Mouse (Mus musculus) heart, adult 2 months (tissue): ENCODE data around the gene Zkscan16. TPM values are rescaled to one million over a fixed set of nuclear protein-coding genes. Genes with fewer than 3 reads are reported as not detected.

Experiments used
- DNase-seq, 2 experiments: peaks; one replicate each; pipeline ENCODE4 v3.0.0; 2021
- H3K27ac ChIP-seq: fragments of 200-600 bp; 2 replicates; pipeline ENCODE4 v1.8.1; 2022
- H3K27me3 ChIP-seq: fragments of 200-500 bp; 2 replicates; pipeline ENCODE4 v1.6.1; 2012; ENCODE audit warnings: mild to moderate bottlenecking, low read length, inconsistent platforms, mixed read lengths; ENCODE audit not compliant: control insufficient read depth, insufficient read depth
- H3K36me3 ChIP-seq: fragments of 200-500 bp; 2 replicates; pipeline ENCODE4 v1.6.1; 2012; ENCODE audit warnings: low read length, inconsistent platforms; ENCODE audit not compliant: control insufficient read depth, insufficient read depth
- H3K4me1 ChIP-seq: fragments of 200-500 bp; 2 replicates; pipeline ENCODE4 v1.6.1; 2011; ENCODE audit warnings: low read length; ENCODE audit not compliant: control insufficient read depth, insufficient read depth
- H3K4me3 ChIP-seq: fragments of 200-600 bp; 2 replicates; pipeline ENCODE4 v1.8.1; 2022
- H3K79me2 ChIP-seq: fragments of 200-500 bp; replicated peaks from 2 replicates; pipeline ENCODE4 v1.6.1; 2012; ENCODE audit warnings: mild to moderate bottlenecking, inconsistent platforms, low read length, moderate library complexity, mixed read lengths; ENCODE audit not compliant: control insufficient read depth, insufficient read depth
- H3K9ac ChIP-seq: fragments of 200-500 bp; 2 replicates; pipeline ENCODE4 v1.6.1; 2012; ENCODE audit warnings: low read depth, mild to moderate bottlenecking, control low read depth, inconsistent platforms, low read length, mixed read lengths
- CTCF ChIP-seq: fragments of 200-600 bp; IDR thresholded peaks from 2 replicates; pipeline ENCODE4 v1.8.1; 2022; ENCODE audit warnings: antibody characterized with exemption, mild to moderate bottlenecking, moderate library complexity
- EP300 ChIP-seq: fragments of 200-500 bp; IDR thresholded peaks from 2 replicates; pipeline ENCODE4 v1.6.1; 2011; ENCODE audit warnings: low read depth, low read length, control low read depth; ENCODE audit not compliant: insufficient read depth
- POLR2A ChIP-seq: fragments of 200-500 bp; IDR thresholded peaks from 2 replicates; pipeline ENCODE4 v1.6.1; 2011; ENCODE audit warnings: mild to moderate bottlenecking, low read depth, low read length, control low read depth; ENCODE audit not compliant: insufficient read depth
- WGBS: fragments of 180-500 bp; shearing (Covaris S2); methylation state at CpG from one replicate; pipeline ENCODE4 v1.1.7; 2018; 5-methylcytosine and 5-hydroxymethylcytosine counted together
- intact Hi-C: fragments of 180-260 bp; cut with DNase I; formaldehyde crosslinking; loops from one replicate; pipeline ENCODE4 v1.15.1; 2025
- polyA plus RNA-seq: library from polyadenylated mRNA; depleted of rRNA; stranded (reverse); fragments of >200 nt; gene quantifications from 2 replicates; pipeline ENCODE4 v1.2.3, GENCODE M21; 2012
- total RNA-seq, 2 experiments: library from RNA; stranded (reverse); gene quantifications; 2 replicates each; pipeline ENCODE4 v1.2.3; 2021

Zkscan16 gene
- total and polyA plus RNA-seq, 3 experiments: 0.14 TPM; not detected in 2

GRCm38 (mm10) chr4:58932541-58932940, 10.9 kb upstream of the Zkscan16 start:
- Histone ChIP-seq H3K9ac (no peak overlapping the region), H3K36me3 (no peaks in the 10 kb centered on the region), H3K27me3 (no peaks in the 10 kb centered on the region), H3K4me1 (no peaks in the 10 kb centered on the region; the same call in 1 of the 2 replicates), H3K79me2 (no peaks in the 10 kb centered on the region), H3K4me3 (no peak overlapping the region), H3K27ac (no peak overlapping the region)
- 70% methylated on average over 6 of the region's 6 CpGs for WGBS
- TF ChIP-seq EP300 (no peak), CTCF (no peak), POLR2A (no peak)
- intact Hi-C loops: no loop called here
- no peak for DNase-seq

- Histone ChIP-seq H3K79me2 (no peaks in the 10 kb centered on the region), H3K4me1 (no peaks in the 10 kb centered on the region; the same call in 1 of the 2 replicates), H3K4me3 (no peak overlapping the region), H3K27ac (no peak overlapping the region), H3K9ac (no peak overlapping the region), H3K36me3 (no peaks in the 10 kb centered on the region), H3K27me3 (no peaks in the 10 kb centered on the region)
- intact Hi-C loops: no loop called here
- WGBS: 76% methylated on average over 4 of the region's 4 CpGs
- DNase-seq: no peak
- TF ChIP-seq CTCF: no peak
- TF ChIP-seq EP300: no peak
- TF ChIP-seq POLR2A: no peak
Observed at GRCm38 (mm10) chr4:58934308-58934707, 9.1 kb upstream of the Zkscan16 start.

GRCm38 (mm10) chr4:58934746-58935476, 8.5 kb upstream of the Zkscan16 start:
- no peak overlapping the region for H3K27ac ChIP-seq
- DNase-seq: peak; percentile 42 to 62
- no peak overlapping the region for H3K4me3 ChIP-seq
- no peaks in the 10 kb centered on the region for H3K36me3 ChIP-seq
- H3K27me3 ChIP-seq: no peaks in the 10 kb centered on the region
- no peaks in the 10 kb centered on the region for H3K79me2 ChIP-seq
- no peak overlapping the region for H3K9ac ChIP-seq
- H3K4me1 ChIP-seq: no peaks in the 10 kb centered on the region; the same call in 1 of the 2 replicates
- TF ChIP-seq CTCF (peak; percentile 57), POLR2A (no peak)
- intact Hi-C loops: no loop called here
- 27% methylated on average over 15 of the region's 15 CpGs for WGBS

- H3K27me3 ChIP-seq: no peaks in the 10 kb centered on the region
- intact Hi-C loops: no loop called here
- DNase-seq: no peak
- H3K27ac ChIP-seq: no peak overlapping the region
- H3K79me2 ChIP-seq: no peaks in the 10 kb centered on the region
- no peaks in the 10 kb centered on the region; the same call in 1 of the 2 replicates for H3K4me1 ChIP-seq
- TF ChIP-seq EP300: no peak
- TF ChIP-seq CTCF: no peak
- TF ChIP-seq POLR2A: no peak
- H3K36me3 ChIP-seq: no peaks in the 10 kb centered on the region
- H3K9ac ChIP-seq: no peak overlapping the region
- no peak overlapping the region for H3K4me3 ChIP-seq
- 48% methylated on average over 3 of the region's 3 CpGs for WGBS
Observed at GRCm38 (mm10) chr4:58935846-58936245, 7.6 kb upstream of the Zkscan16 start.

- Histone ChIP-seq H3K4me1 (no peaks in the 10 kb centered on the region), H3K9ac (no peak overlapping the region), H3K4me3 (no peak overlapping the region), H3K36me3 (no peaks in the 10 kb centered on the region), H3K79me2 (no peaks in the 10 kb centered on the region), H3K27me3 (no peaks in the 10 kb centered on the region), H3K27ac (no peak overlapping the region)
- TF ChIP-seq EP300: no peak
- no peak for TF ChIP-seq CTCF
- TF ChIP-seq POLR2A: no peak
- intact Hi-C loops: no loop called here
- no peak for DNase-seq
Observed at GRCm38 (mm10) chr4:58941638-58942037, 1.8 kb upstream of the Zkscan16 start.

GRCm38 (mm10) chr4:58942942-58943341, 486 bp upstream of the Zkscan16 start:
- peak overlapping the region; percentile 60; the same call in 1 of the 2 replicates for H3K4me3 ChIP-seq

More at GRCm38 (mm10) chr4:58942942-58943341, 486 bp upstream of the Zkscan16 start:
- TF ChIP-seq CTCF (no peak), EP300 (no peak)
- no peak for DNase-seq
- Histone ChIP-seq H3K27me3 (no peaks in the 10 kb centered on the region), H3K9ac (no peak overlapping the region), H3K4me1 (no peaks in the 10 kb centered on the region), H3K36me3 (no peaks in the 10 kb centered on the region), H3K27ac (no peak overlapping the region), H3K79me2 (no peaks in the 10 kb centered on the region)
- intact Hi-C loops: no loop called here
- 89% methylated on average over 4 of the region's 4 CpGs for WGBS
